Mouse (Mus musculus) stomach, embryonic 16.5 days (tissue): ENCODE measurements around the gene Tatdn2. TPM values are rescaled to one million over a fixed set of nuclear protein-coding genes. Genes with fewer than 3 reads are reported as not detected.
A peak's percentile ranks its signal among the peaks of the same experiment; 100 is the strongest.

Source experiments
- ATAC-seq: fragments of 200-750 bp; cut with Nextera tagmentation; 2 replicates; pipeline ENCODE4 v1.8.0; 2017; ENCODE audit warnings: moderate number of reproducible peaks, moderate TSS enrichment; ENCODE audit not compliant: insufficient read depth, low FRiP score
- H3K27ac ChIP-seq: fragments of 300-500 bp; sonication (generic); 2 replicates; pipeline ENCODE4 v1.5.1; 2014; ENCODE audit warnings: low read length
- H3K27me3 ChIP-seq: fragments of 300-500 bp; sonication (generic); 2 replicates; pipeline ENCODE4 v1.6.1; 2014; ENCODE audit warnings: low read length, control low read depth, mixed read lengths; ENCODE audit not compliant: control insufficient read depth, insufficient read depth
- H3K36me3 ChIP-seq: fragments of 300-500 bp; sonication (generic); 2 replicates; pipeline ENCODE4 v1.6.1; 2014; ENCODE audit warnings: low read length; ENCODE audit not compliant: control insufficient read depth, insufficient read depth
- H3K4me1 ChIP-seq: fragments of 300-500 bp; sonication (generic); 2 replicates; pipeline ENCODE4 v1.6.1; 2014; ENCODE audit warnings: low read length, control low read depth, mixed read lengths; ENCODE audit not compliant: control insufficient read depth, insufficient read depth
- H3K4me2 ChIP-seq: fragments of 300-500 bp; sonication (generic); 2 replicates; pipeline ENCODE4 v1.6.1; 2014; ENCODE audit warnings: low read depth, low read length, mixed read lengths
- H3K4me3 ChIP-seq: fragments of 300-500 bp; sonication (generic); replicated peaks from 2 replicates; pipeline ENCODE4 v1.5.1; 2014; ENCODE audit warnings: mild to moderate bottlenecking, low read length
- H3K9ac ChIP-seq: fragments of 300-500 bp; sonication (generic); 2 replicates; pipeline ENCODE4 v1.6.1; 2014; ENCODE audit warnings: low read length
- H3K9me3 ChIP-seq: fragments of 300-500 bp; sonication (generic); replicated peaks from 2 replicates; pipeline ENCODE4 v1.6.1; 2016; ENCODE audit warnings: low read length, control low read depth; ENCODE audit not compliant: control insufficient read depth
- WGBS: fragments of 180-500 bp; shearing (Covaris S2); extraction: QIAGEN DNeasy Blood & Tissue Kit; methylation state at CpG from one replicate; pipeline ENCODE4 v1.1.7; 2014; 5-methylcytosine and 5-hydroxymethylcytosine counted together
- polyA plus RNA-seq: library from polyadenylated mRNA; unstranded; fragments of >200 nt; fragmentation: Nextera tagmentation; extraction: Ambion mirVana; gene quantifications from 2 replicates; pipeline ENCODE4 v1.2.1, GENCODE M21; 2015

Gene Tatdn2
- polyA plus RNA-seq, 1 experiment from 2014 or later, result 0.58 TPM

DNA sequence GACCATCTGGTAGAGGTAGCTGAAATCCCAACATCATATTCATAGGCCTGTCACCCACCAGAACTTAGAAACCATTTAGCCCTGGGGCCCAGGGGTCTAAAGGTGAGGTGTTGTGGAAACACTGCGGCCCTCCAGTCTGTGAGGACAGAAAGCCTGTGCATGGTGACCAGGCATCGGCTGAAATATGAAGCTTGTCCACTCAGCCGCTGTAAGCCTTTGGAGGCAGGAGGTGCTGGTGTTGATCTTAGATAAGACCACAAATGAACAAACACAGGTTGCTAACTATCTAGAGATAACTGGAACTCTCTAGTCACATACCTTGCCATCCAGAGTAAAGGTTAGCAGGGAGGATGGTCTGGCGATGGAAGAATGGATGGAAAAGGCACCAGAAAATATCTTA lies 24.2 kb downstream of the Tatdn2 start:
- WGBS, result 66% methylated on average over 4 of the region's 4 CpGs
- no peaks in the 10 kb centered on the region for H3K4me1 ChIP-seq
- H3K4me2 ChIP-seq, result no peak overlapping the region
- no peak overlapping the region for H3K9ac ChIP-seq
- ATAC-seq, result no peak; the same call in 1 of the 2 replicates
- peaks cover 12% of the 10 kb centered on the region for H3K36me3 ChIP-seq
- no peaks in the 10 kb centered on the region for H3K27me3 ChIP-seq
- H3K4me3 ChIP-seq, result no peak overlapping the region
- no peaks in the 10 kb centered on the region for H3K9me3 ChIP-seq
- H3K27ac ChIP-seq, result no peak overlapping the region

DNA sequence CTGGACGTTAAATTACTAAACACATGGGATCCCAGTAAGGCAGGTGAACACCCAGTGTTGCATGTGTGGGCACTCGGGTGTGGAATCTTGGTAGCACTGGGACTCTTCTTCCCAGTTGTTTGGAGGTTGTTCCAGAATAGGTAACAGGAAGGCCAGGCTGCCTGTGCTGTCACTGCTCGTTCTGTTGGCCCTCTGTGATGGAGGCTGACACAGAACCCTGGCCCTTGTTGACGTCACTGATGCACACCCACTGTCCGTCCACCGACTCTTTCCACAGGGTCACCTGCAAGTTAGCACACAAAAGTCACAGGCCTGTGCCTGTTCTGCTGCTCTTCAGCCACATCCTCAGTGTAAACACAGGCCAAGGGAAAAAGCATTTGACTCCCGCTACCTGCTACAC lies 31.3 kb downstream of the Tatdn2 start:
- ATAC-seq, result no peak
- H3K4me3 ChIP-seq, result no peak overlapping the region
- H3K36me3 ChIP-seq, result peaks cover 20% of the 10 kb centered on the region
- no peak overlapping the region for H3K27ac ChIP-seq
- 77% methylated on average over 7 of the region's 7 CpGs for WGBS
- H3K9me3 ChIP-seq, result no peaks in the 10 kb centered on the region
- no peak overlapping the region for H3K9ac ChIP-seq
- H3K27me3 ChIP-seq, result no peaks in the 10 kb centered on the region
- H3K4me1 ChIP-seq, result no peaks in the 10 kb centered on the region
- no peak overlapping the region for H3K4me2 ChIP-seq

DNA sequence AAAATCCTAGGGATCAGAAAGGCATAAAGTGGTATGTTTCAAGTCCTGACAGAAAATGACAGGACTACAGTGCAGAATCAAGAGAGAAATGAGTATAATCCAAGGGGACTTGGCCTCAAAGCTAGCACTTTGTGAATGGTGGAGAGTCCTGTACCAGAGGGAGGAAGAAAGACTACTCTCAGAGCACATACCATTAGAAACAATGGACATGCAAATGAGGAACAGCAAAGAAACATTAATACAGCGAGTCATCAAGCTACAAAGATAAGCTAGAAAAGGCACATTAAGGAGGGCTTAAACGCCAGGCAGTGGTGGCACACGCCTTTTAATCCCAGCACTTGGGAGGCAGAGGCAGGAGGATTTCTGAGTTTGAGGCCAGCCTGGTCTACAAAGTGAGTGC lies 34.4 kb downstream of the Tatdn2 start:
- no peaks in the 10 kb centered on the region for H3K4me1 ChIP-seq
- H3K4me2 ChIP-seq, result no peak overlapping the region
- H3K27ac ChIP-seq, result no peak overlapping the region
- WGBS, result 89% methylated on average over 3 of the region's 3 CpGs
- H3K27me3 ChIP-seq, result no peaks in the 10 kb centered on the region
- no peaks in the 10 kb centered on the region for H3K9me3 ChIP-seq
- no peak overlapping the region for H3K9ac ChIP-seq
- no peak overlapping the region for H3K4me3 ChIP-seq
- no peak for ATAC-seq
- peaks cover 32% of the 10 kb centered on the region for H3K36me3 ChIP-seq

DNA sequence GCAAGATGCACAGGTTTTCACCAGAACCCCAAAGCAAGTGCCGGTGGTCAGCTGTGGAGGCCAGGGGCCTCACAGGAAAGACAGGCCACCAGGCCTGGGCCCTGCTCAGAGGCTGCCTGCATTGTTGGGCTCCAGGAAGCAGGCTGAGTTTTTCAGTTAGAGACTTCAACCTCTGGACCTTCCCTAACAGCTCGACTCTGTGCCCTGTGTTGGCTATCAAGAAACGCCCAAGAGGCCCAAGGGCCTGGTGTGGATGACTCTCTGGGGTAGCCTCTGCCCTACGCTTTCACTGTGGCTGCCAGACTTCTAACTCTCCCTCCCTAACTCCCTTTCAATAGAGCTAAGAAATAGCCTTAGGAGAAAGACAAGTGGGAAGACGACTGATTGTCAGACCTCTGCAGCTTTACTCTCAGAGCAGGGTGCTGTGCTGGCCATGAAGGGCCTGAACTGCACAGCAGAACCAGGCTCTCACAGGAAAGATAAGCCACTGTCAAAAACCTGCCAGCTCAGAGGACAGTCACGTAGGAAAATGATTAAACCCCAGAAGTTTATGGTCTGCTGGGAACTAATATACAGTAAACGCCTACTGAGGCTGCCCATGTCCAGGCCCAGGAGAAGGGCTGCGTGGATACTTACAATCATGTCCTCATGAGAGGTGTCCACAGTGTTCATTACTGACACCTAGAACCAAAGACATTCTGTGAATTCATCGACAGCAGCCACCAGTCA lies 40.6 kb downstream of the Tatdn2 start:
- peaks cover 9% of the 10 kb centered on the region for H3K4me1 ChIP-seq
- no peak overlapping the region for H3K4me3 ChIP-seq
- no peak overlapping the region; the same call in 1 of the 2 replicates for H3K27ac ChIP-seq
- H3K9me3 ChIP-seq, result no peaks in the 10 kb centered on the region
- 0 out of 2 replicates have a peak, but pooled peaks have one; percentile 42 for ATAC-seq
- H3K27me3 ChIP-seq, result no peaks in the 10 kb centered on the region
- no peak overlapping the region for H3K9ac ChIP-seq
- WGBS, result 85% methylated on average over 9 of the region's 9 CpGs
- H3K4me2 ChIP-seq, result no peak overlapping the region
- H3K36me3 ChIP-seq, result peaks cover 25% of the 10 kb centered on the region

DNA sequence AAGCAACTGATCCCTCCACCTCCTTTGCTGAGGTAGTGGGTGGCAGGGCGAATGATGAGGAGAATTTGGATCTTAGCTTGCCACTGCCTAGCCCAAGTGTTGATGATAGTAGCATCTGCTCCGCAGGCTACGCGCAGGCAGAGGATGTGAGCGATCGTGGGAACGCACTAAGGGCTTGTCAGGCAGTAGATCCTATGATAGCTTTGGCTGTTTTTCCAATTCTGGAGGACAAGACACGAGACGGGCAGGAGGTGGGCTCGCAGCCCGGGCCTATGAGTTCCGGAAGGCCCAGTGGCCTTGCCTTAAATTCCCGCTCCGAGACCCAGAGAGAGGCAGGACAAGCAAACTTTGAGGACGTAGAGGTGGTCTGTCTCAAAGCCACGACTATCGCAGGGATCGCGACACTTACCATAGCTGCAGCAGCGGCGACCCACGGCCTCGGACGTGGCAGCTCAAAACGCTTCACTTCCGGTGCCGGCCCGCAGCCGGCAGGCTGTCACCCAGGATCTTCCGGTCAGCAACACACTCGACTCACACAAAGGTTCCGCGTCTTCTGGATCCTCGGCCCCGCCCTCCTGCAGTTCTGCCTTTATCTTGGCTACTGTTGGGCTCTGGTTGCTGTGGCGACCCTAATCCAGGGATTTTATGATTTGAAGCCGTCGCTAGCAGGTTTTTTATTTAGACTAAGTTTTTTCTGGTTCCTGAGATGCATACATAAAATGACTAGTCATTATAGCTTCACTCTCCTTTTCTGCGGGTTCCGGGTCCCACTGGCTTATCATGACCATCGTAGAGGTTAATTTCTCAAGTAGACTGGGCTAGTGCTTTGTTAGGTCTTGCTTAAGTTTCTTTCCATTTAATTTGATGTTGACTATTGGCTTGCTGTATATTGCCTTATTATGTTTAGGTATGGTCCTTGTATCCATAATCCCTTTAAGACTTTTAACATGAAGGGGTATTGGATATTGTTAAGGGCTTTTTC lies 43.7 kb downstream of the Tatdn2 start, which contains the start of gene Sec13:
Sec13 (minus strand) TSS at position 508 of the 982 bp plus-strand sequence.
- Histone ChIP-seq H3K36me3 (peaks cover 16% of the 10 kb centered on the region; the same call in 1 of the 2 replicates), H3K27ac (peak within 1 kb of the TSS; percentile 28; the same call in 1 of the 2 replicates), H3K9ac (peak within 1 kb of the TSS; percentile 89), H3K9me3 (no peaks in the 10 kb centered on the region), H3K4me3 (peak within 1 kb of the TSS; percentile 75), H3K4me1 (peaks cover 9% of the 10 kb centered on the region), H3K27me3 (no peaks in the 10 kb centered on the region), H3K4me2 (peak within 1 kb of the TSS; percentile 91)
- peak; percentile 83; the same call in 1 of the 2 replicates for ATAC-seq
- 6% methylated on average over 41 of the region's 41 CpGs for WGBS

DNA sequence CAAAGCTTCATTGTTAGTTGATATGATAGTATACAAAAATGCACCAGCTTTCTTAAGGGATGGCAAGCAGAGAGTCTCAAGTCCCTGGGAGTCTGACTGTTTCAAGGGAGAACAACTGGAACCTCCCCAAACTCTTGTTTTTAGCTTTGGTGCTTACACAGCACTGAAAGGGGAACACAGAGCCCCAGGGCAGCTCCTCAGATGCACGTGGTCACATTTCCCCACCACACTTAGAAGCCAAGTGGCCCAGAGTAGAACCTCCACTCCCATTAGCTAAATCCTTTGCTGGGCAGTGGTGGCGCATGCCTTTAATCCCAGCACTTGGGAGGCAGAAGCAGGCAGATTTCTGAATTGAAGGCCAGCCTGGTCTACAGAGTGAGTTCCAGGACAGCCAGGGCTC lies 44.6 kb downstream of the Tatdn2 start:
- H3K9me3 ChIP-seq, result no peaks in the 10 kb centered on the region
- H3K27me3 ChIP-seq, result no peaks in the 10 kb centered on the region
- H3K36me3 ChIP-seq, result peaks cover 8% of the 10 kb centered on the region; the same call in 1 of the 2 replicates
- H3K4me1 ChIP-seq, result peaks cover 9% of the 10 kb centered on the region
- ATAC-seq, result no peak
- no peak overlapping the region for H3K4me2 ChIP-seq
- no peak overlapping the region for H3K9ac ChIP-seq
- no peak overlapping the region for H3K27ac ChIP-seq
- WGBS, result 64% methylated on average over 2 of the region's 2 CpGs
- no peak overlapping the region for H3K4me3 ChIP-seq

DNA sequence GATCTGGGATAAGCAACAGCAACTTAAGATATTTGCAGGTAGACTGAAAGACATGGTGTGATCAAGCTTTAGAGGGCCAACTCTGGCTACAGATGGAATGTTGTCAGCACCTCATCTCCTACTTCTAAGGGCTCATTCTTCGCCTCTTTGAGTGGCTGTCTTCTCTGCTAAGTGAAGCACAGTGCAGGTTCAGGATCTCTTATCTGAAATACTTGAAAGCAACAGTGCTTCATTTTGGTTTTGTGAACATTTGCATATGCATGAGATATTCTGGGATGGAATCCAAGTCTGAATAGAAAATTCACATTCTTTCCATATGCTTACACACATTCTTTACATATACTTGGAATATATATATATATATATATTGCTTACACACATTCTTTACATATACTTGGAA lies 45.5 kb downstream of the Tatdn2 start:
- Histone ChIP-seq H3K4me1 (peaks cover 9% of the 10 kb centered on the region), H3K9ac (no peak overlapping the region), H3K27me3 (no peaks in the 10 kb centered on the region), H3K36me3 (peaks cover 8% of the 10 kb centered on the region; the same call in 1 of the 2 replicates), H3K27ac (no peak overlapping the region), H3K4me3 (no peak overlapping the region), H3K4me2 (no peak overlapping the region), H3K9me3 (no peaks in the 10 kb centered on the region)
- WGBS, result 79% methylated on average over 1 of the region's 1 CpGs
- ATAC-seq, result no peak

DNA sequence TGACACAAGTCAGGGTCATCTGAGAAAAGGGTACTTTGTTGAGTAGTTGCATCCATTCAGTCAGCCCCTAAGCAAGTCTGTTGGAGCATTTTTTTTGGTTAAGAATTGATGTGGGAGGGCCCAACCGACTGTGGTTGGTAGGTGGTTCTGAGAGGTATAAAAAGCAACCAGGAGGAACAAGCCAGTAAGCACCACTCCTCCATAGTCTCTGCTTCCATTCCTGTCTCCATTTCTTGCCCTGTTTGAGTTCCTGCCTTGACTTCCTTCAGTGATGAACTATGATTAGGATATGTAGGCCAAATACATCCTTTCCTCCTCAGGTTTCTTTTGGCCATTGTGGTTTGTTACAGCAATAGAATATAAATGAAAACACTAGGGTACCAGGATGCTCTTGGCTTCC lies 46.3 kb downstream of the Tatdn2 start:
- Histone ChIP-seq H3K4me2 (no peak overlapping the region), H3K9me3 (no peaks in the 10 kb centered on the region), H3K27ac (no peak overlapping the region), H3K9ac (no peak overlapping the region), H3K27me3 (peaks cover 3% of the 10 kb centered on the region), H3K4me1 (peaks cover 9% of the 10 kb centered on the region), H3K4me3 (no peak overlapping the region), H3K36me3 (0 out of 2 replicates have a peak, but pooled peaks cover 2% of the 10 kb centered on the region)
- 47% methylated on average over 1 of the region's 1 CpGs for WGBS
- ATAC-seq, result no peak

DNA sequence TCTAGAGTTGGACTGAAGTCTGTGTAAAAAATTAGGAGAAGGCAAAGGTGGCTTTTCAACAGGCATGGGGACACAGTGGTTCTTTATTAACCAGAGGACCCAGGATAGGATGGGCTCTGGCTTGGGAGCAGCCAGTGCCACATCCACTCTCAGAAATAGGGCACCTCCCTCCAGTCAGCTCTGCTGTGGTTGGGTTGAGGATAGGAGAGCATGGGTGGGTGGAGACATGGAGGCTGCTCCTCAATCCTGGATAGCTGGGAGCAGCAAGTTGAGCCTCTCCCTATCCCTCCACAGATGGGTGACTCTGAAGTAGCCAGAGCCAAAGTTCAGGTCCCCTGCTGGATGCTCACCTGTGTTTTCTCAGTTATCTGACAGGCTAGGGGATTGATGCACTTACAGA lies 48.3 kb downstream of the Tatdn2 start:
- Histone ChIP-seq H3K9me3 (no peaks in the 10 kb centered on the region), H3K27ac (no peak overlapping the region), H3K4me1 (no peaks in the 10 kb centered on the region), H3K9ac (no peak overlapping the region), H3K4me2 (no peak overlapping the region), H3K4me3 (no peak overlapping the region), H3K36me3 (no peaks in the 10 kb centered on the region), H3K27me3 (peaks cover 11% of the 10 kb centered on the region)
- ATAC-seq, result no peak
